Mouse (Mus musculus) ES-Bruce4 (cell line): ENCODE data around the gene Cfap54. TPM values are rescaled to one million over a fixed set of nuclear protein-coding genes. Genes with fewer than 3 reads are reported as not detected.

Experiments
- H3K27ac ChIP-seq: 2 replicates; pipeline ENCODE4 v1.5.1; 2012; ENCODE audit warnings: low read length, inconsistent platforms; ENCODE audit not compliant: insufficient read depth
- H3K27me3 ChIP-seq: 2 replicates; pipeline ENCODE4 v1.6.1; 2012; ENCODE audit warnings: mild to moderate bottlenecking, low read length, inconsistent platforms; ENCODE audit not compliant: control insufficient read depth, poor library complexity, insufficient read depth, severe bottlenecking
- H3K36me3 ChIP-seq: 2 replicates; pipeline ENCODE4 v1.6.1; 2012; ENCODE audit warnings: inconsistent platforms, mild to moderate bottlenecking, low read length, moderate library complexity; ENCODE audit not compliant: control insufficient read depth, poor library complexity, insufficient read depth, severe bottlenecking
- H3K4me1 ChIP-seq: one replicate; pipeline ENCODE4 v1.8.1; 2011; ENCODE audit warnings: low read length; ENCODE audit not compliant: control insufficient read depth, insufficient read depth
- H3K4me3 ChIP-seq: 2 replicates; pipeline ENCODE4 v1.5.1; 2011; ENCODE audit warnings: low read depth, mild to moderate bottlenecking, low read length
- H3K9ac ChIP-seq: 2 replicates; pipeline ENCODE4 v1.6.1; 2012; ENCODE audit warnings: low read depth, mild to moderate bottlenecking, inconsistent platforms; ENCODE audit not compliant: poor library complexity, severe bottlenecking
- H3K9me3 ChIP-seq: replicated peaks from 2 replicates; pipeline ENCODE4 v1.6.1; 2012; ENCODE audit warnings: mild to moderate bottlenecking, low read length, inconsistent platforms; ENCODE audit not compliant: control insufficient read depth, poor library complexity, insufficient read depth, severe bottlenecking
- CTCF ChIP-seq: IDR thresholded peaks from one replicate; pipeline ENCODE4 v1.8.1; 2011; ENCODE audit warnings: low read depth, low read length
- EP300 ChIP-seq: IDR thresholded peaks from 2 replicates; pipeline ENCODE4 v1.6.1; 2011; ENCODE audit warnings: low read depth, low read length; ENCODE audit not compliant: insufficient read depth
- POLR2A ChIP-seq: IDR thresholded peaks from one replicate; pipeline ENCODE4 v1.8.1; 2011; ENCODE audit warnings: low read length; ENCODE audit not compliant: insufficient read depth
- polyA plus RNA-seq: library from polyadenylated mRNA; stranded (reverse); fragments of >200 nt; gene quantifications from 2 replicates; pipeline ENCODE4 v1.2.4, GENCODE M21; 2011; ENCODE audit warnings: low read depth; ENCODE audit not compliant: missing spikeins, insufficient read depth, insufficient read length

Gene Cfap54
- polyA plus RNA-seq, 1 experiment = not detected

DNA sequence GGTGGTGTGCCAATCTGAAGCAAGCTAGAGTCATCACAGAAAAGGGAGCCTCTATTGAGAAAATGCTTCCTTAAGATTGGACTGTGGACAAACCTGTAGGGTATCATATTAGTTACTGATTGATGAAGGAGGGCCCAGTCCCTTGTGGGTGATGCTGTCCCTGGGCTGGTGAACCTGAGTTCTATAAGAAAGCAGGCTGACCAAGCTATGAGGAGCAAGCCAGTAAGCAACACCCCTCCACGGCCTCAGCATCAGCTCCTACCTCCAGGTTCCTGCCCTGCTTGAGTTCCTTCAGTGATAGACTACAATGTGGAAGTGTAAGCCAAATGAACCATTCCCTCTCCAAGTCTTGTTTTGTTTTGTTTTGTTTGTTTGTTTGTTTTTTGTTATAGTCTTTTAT, 162.9 kb downstream of the Cfap54 start:
- TF ChIP-seq POLR2A (no peak), CTCF (no peak), EP300 (no peak)
- no peak overlapping the region for H3K27ac ChIP-seq
- 0 out of 2 replicates have a peak, but pooled peaks cover 2% of the 10 kb centered on the region for H3K9me3 ChIP-seq
- no peaks in the 10 kb centered on the region for H3K4me1 ChIP-seq
- no peaks in the 10 kb centered on the region for H3K36me3 ChIP-seq
- no peaks in the 10 kb centered on the region for H3K27me3 ChIP-seq
- no peak overlapping the region for H3K4me3 ChIP-seq
- no peak overlapping the region for H3K9ac ChIP-seq

DNA sequence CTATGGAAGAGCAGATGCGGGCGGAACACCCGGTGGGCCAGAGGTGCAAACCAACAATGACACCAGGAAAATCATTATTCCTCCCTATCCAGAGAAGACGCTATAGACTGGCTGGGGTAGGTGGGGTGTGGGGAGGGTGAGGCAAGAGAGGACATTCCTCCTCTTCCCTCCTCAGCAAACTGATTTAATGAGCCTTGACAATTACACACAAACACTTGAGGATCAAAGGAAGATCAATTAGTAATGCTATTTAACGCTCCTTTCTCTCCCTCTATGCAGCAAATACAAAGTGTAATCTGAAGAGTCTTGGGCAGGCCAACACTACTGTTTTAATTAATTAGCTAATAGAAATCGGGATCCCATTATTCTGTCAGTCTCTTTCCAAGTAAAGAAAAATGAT, 174.2 kb downstream of the Cfap54 start:
- no peak overlapping the region for H3K9ac ChIP-seq
- TF ChIP-seq EP300 = no peak
- TF ChIP-seq CTCF = no peak
- TF ChIP-seq POLR2A = no peak
- no peak overlapping the region for H3K27ac ChIP-seq
- H3K4me3 ChIP-seq = no peak overlapping the region
- H3K36me3 ChIP-seq = no peaks in the 10 kb centered on the region
- H3K4me1 ChIP-seq = no peaks in the 10 kb centered on the region
- no peaks in the 10 kb centered on the region for H3K27me3 ChIP-seq
- no peaks in the 10 kb centered on the region for H3K9me3 ChIP-seq

DNA sequence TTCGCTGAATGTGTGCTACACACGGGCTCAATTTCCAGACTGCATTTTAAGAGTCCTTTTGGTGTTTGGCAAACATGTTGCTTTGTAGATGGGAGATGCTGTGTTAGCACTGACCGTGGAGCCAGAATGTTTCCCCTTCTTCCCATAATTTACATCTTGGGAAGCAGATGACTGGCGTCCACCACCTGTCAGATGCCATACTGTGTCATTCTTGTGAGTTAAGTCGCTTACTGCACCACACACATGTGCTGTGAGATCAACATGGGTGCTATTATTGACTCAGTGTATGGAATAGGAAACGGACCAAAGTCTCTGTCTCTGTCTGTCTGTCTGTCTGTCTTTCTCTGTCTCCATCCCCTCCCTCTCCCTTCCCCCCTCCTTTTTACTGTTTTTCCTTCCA, 193.0 kb downstream of the Cfap54 start:
- Histone ChIP-seq H3K4me3 (no peak overlapping the region), H3K4me1 (no peaks in the 10 kb centered on the region), H3K36me3 (no peaks in the 10 kb centered on the region), H3K27ac (no peak overlapping the region), H3K9ac (no peak overlapping the region), H3K9me3 (no peaks in the 10 kb centered on the region), H3K27me3 (no peaks in the 10 kb centered on the region)
- TF ChIP-seq EP300 (no peak), CTCF (no peak)

DNA sequence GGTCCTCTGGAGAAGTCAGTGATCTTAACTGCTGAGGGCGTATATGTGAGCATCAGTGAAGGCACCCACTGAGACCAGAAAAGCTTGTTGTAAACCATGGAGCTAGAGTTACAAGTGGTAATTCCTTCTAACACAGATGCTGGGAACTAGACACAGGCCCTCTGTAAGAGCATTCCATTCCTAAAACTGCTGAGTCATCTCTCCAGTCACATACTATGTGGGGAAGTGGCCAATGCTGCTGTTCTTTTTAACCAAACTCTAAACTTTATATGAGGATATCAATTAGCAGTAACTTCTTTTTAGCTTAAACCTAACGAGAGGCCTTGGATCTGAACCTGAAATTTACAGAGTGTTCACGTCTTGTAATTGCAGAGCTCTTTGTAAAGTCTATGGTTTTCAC, 203.4 kb downstream of the Cfap54 start:
- Histone ChIP-seq H3K36me3 (no peaks in the 10 kb centered on the region), H3K4me1 (no peaks in the 10 kb centered on the region), H3K9ac (no peak overlapping the region), H3K4me3 (no peak overlapping the region), H3K9me3 (no peaks in the 10 kb centered on the region), H3K27me3 (no peaks in the 10 kb centered on the region), H3K27ac (no peak overlapping the region)
- no peak for TF ChIP-seq POLR2A
- TF ChIP-seq EP300 = no peak
- TF ChIP-seq CTCF = no peak

DNA sequence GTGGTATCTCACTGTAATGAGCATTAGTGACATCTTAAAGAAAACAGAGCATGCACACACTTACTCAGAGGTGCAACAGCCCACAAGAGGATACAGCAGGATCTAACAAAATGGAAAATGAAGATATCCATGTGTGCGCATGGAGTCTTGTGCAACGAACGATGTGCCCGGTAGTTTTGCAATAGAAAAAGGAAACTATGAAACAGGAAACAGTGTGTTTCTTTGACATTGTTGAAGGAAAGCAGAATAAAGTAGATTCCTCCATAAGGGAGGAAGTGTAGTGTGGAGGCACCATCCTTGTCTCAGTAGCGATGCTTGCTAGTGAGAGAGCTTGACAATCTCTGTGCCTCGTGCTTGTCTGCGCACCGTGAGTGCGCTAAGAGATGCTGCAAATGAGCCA, 240.4 kb downstream of the Cfap54 start:
- Histone ChIP-seq H3K27ac (no peak overlapping the region), H3K9ac (no peak overlapping the region), H3K27me3 (no peaks in the 10 kb centered on the region), H3K4me1 (no peaks in the 10 kb centered on the region), H3K9me3 (no peaks in the 10 kb centered on the region), H3K4me3 (no peak overlapping the region), H3K36me3 (no peaks in the 10 kb centered on the region)
- no peak for TF ChIP-seq CTCF
- no peak for TF ChIP-seq POLR2A

DNA sequence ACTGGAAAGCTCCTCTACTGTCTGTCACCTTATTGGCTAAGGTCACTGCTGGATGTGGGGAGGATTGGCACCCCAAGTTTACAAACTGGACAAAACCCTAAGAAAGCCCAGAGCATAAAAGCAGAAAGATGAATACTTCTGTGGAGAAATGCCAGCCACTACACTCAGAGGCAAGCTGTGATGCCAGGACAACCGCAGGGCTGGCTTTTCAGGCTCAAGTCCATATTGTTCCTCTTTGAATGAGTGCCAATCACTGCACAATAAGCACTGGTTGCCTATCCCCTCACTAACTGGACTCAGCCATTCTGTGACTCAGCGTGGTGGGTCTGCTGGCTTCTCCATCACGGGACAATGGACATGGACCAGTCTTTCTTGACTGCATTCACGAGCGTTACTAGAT, 243.8 kb downstream of the Cfap54 start:
- no peak overlapping the region for H3K4me3 ChIP-seq
- no peak overlapping the region for H3K9ac ChIP-seq
- H3K36me3 ChIP-seq = no peaks in the 10 kb centered on the region
- H3K4me1 ChIP-seq = no peaks in the 10 kb centered on the region
- H3K27ac ChIP-seq = no peak overlapping the region
- no peaks in the 10 kb centered on the region for H3K9me3 ChIP-seq
- no peaks in the 10 kb centered on the region for H3K27me3 ChIP-seq
- TF ChIP-seq EP300 (no peak), CTCF (no peak), POLR2A (no peak)

DNA sequence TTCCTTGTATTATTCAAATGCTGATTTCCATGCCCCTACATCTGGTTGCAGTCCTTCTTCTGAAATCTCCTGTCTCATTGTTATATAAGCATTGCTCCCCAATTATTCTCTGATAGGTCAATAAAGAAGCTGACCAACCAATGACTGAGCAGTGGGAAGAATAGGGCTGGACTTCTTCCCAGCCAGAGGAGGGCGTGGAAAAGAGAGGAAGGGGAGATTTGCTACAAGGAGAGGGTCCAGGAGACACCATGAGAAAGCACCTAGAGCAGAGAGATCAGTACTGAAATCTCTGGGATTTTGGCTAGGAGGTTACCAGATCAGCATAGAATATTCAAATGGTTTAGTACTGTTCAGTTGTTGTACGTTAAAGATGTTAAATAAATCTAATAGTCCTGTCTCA, 244.4 kb downstream of the Cfap54 start:
- H3K9me3 ChIP-seq = no peaks in the 10 kb centered on the region
- no peak overlapping the region for H3K9ac ChIP-seq
- no peak for TF ChIP-seq EP300
- no peak for TF ChIP-seq POLR2A
- TF ChIP-seq CTCF = no peak
- H3K4me3 ChIP-seq = no peak overlapping the region
- H3K27me3 ChIP-seq = no peaks in the 10 kb centered on the region
- H3K27ac ChIP-seq = no peak overlapping the region
- H3K36me3 ChIP-seq = no peaks in the 10 kb centered on the region
- H3K4me1 ChIP-seq = no peaks in the 10 kb centered on the region
